Mouse (Mus musculus): Measurements from ENCODE around the gene Taf1c. TPM values are rescaled to one million over a fixed set of nuclear protein-coding genes. Genes with fewer than 3 reads are reported as not detected.

Taf1c gene
- polyA plus RNA-seq, 1 experiment from 2014 or later, result 12.7 TPM

DNA sequence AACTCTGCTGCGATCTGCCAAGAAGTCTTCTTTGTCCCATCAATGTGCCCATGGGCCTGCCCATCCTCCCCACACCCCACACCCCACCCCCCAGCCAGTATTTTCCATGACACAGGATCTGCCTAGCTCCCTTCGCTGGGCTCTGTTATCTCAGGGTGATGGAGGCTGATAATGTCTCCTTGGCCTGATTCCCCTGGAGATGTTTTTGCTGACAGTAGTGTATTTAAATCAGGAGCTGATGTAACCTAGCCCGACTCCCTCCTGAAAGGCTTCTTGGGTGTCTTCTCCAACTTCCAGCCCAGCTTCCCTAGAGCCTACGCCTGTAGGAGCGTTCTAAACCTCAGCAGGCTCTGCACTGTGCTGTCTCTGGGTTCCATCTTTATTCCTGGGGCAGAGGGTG, 13.9 kb upstream of the Taf1c start:
- Histone ChIP-seq H3K4me2 (ENCODE audit: low read depth, low read length) (no peak overlapping the region), H3K36me3 (ENCODE audit: control insufficient read depth, insufficient read depth, low read length) (no peaks in the 10 kb centered on the region), H3K9me3 (ENCODE audit: control insufficient read depth, low read length) (no peaks in the 10 kb centered on the region), H3K4me1 (ENCODE audit: control insufficient read depth, insufficient read depth, low read length) (no peaks in the 10 kb centered on the region), H3K4me3 (ENCODE audit: low read depth, low read length) (no peak overlapping the region), H3K27me3 (ENCODE audit: control insufficient read depth, insufficient read depth, low read length) (no peaks in the 10 kb centered on the region), H3K27ac (ENCODE audit: low read depth, low read length) (no peak overlapping the region), H3K9ac (replicated peaks; ENCODE audit: low read depth, low read length) (no peak overlapping the region)
- WGBS, result 79% methylated on average over 5 of the region's 5 CpGs
- no peak for ATAC-seq (ENCODE audit: low read depth)

DNA sequence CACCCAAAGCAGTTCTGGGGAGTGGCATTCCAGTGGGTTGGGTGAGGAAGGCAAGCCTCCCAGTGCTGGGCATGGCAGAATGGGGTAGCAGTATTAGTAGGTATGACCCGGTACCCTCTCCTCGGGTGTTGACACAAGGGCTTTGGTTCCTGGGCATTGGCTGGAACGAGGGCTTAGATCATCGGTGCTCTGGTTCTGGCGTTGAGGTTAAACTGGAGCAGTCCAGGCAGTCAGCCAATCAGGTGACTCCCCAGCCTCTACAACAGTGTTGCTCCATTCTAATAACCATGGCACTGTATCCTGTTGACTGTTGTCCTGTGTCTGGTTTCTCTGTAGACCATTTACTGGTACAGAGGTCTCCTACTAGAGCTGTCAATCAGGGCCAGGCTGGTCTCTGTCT, 12.6 kb upstream of the Taf1c start:
- no peak overlapping the region for H3K4me3 ChIP-seq (ENCODE audit: low read depth, low read length)
- H3K9me3 ChIP-seq (ENCODE audit: control insufficient read depth, low read length), result no peaks in the 10 kb centered on the region
- H3K36me3 ChIP-seq (ENCODE audit: control insufficient read depth, insufficient read depth, low read length), result no peaks in the 10 kb centered on the region
- no peak overlapping the region for H3K4me2 ChIP-seq (ENCODE audit: low read depth, low read length)
- 98% methylated on average over 5 of the region's 5 CpGs for WGBS
- no peak for ATAC-seq (ENCODE audit: low read depth)
- no peaks in the 10 kb centered on the region for H3K27me3 ChIP-seq (ENCODE audit: control insufficient read depth, insufficient read depth, low read length)
- H3K9ac ChIP-seq (replicated peaks; ENCODE audit: low read depth, low read length), result no peak overlapping the region
- H3K4me1 ChIP-seq (ENCODE audit: control insufficient read depth, insufficient read depth, low read length), result no peaks in the 10 kb centered on the region
- no peak overlapping the region for H3K27ac ChIP-seq (ENCODE audit: low read depth, low read length)

DNA sequence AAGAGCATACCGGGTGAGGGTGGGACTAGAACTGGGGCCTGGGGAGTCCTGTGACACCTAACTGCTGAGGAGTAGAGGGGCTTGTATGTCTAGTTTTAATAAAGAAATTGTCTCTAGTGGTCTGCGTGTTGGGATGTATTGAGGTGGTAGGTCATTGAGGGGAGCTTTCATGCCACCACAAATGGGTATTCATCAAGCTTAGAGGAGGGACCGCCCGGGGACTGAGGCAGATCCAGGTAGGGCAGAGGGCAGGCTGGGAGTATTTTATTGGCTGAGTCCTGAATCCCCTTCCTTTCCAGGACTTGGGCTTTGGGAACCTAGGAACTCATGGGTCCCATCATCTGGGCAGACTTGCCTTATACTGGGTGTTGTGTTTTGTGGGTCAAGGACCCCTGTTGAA, 11.8 kb upstream of the Taf1c start:
- Histone ChIP-seq H3K4me3 (ENCODE audit: low read depth, low read length) (no peak overlapping the region), H3K9ac (replicated peaks; ENCODE audit: low read depth, low read length) (no peak overlapping the region), H3K4me2 (ENCODE audit: low read depth, low read length) (no peak overlapping the region), H3K36me3 (ENCODE audit: control insufficient read depth, insufficient read depth, low read length) (no peaks in the 10 kb centered on the region), H3K27ac (ENCODE audit: low read depth, low read length) (no peak overlapping the region), H3K9me3 (ENCODE audit: control insufficient read depth, low read length) (no peaks in the 10 kb centered on the region), H3K4me1 (ENCODE audit: control insufficient read depth, insufficient read depth, low read length) (no peaks in the 10 kb centered on the region), H3K27me3 (ENCODE audit: control insufficient read depth, insufficient read depth, low read length) (no peaks in the 10 kb centered on the region)
- 84% methylated on average over 4 of the region's 4 CpGs for WGBS
- ATAC-seq (ENCODE audit: low read depth), result no peak

DNA sequence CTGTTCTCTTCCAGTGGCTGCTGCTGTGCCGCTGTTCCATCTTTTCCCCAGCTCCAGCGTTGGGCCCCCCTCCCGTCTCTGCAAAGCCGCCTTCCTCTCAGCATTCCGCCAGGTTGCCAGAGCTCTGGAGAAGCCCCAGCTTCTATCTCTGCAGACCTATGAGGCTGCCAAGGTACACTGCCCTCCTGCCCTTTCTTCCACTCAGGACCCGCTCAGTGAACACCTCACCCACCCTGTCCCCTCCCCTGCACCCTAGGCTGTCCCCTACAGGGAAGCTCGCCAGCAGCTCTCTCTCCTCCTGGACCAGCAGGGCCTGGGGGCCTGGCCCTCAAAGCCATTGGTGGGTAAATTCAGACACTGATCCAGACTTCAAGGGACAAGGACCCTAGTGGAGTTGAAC, 11.3 kb upstream of the Taf1c start:
- no peak for ATAC-seq (ENCODE audit: low read depth)
- Histone ChIP-seq H3K27me3 (ENCODE audit: control insufficient read depth, insufficient read depth, low read length) (no peaks in the 10 kb centered on the region), H3K27ac (ENCODE audit: low read depth, low read length) (no peak overlapping the region), H3K36me3 (ENCODE audit: control insufficient read depth, insufficient read depth, low read length) (no peaks in the 10 kb centered on the region), H3K9ac (replicated peaks; ENCODE audit: low read depth, low read length) (no peak overlapping the region), H3K4me3 (ENCODE audit: low read depth, low read length) (no peak overlapping the region), H3K4me2 (ENCODE audit: low read depth, low read length) (no peak overlapping the region), H3K4me1 (ENCODE audit: control insufficient read depth, insufficient read depth, low read length) (no peaks in the 10 kb centered on the region), H3K9me3 (ENCODE audit: control insufficient read depth, low read length) (no peaks in the 10 kb centered on the region)
- 79% methylated on average over 7 of the region's 7 CpGs for WGBS

DNA sequence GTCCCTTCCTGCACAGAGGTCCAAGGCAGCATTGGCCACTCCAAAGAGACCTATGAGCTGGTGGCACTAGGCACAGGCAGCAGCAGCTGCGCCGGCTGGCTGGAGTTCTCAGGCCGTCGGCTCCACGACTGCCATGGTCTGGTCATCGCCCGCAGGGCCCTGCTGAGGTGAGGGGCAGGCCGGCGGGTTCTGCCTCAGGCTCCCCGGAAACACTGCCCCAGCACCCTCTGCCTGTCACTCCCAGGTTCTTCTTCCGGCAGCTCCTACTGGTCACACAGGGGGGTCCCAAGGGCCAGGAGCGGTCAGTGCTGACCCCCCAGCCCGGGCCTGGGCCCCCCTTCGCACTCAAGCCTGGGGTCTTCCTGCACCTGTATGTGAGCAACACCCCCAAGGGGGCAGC, 10.1 kb upstream of the Taf1c start:
- H3K27me3 ChIP-seq (ENCODE audit: control insufficient read depth, insufficient read depth, low read length), result no peaks in the 10 kb centered on the region
- whole genome bisulfite sequencing, result 82% methylated on average over 14 of the region's 14 CpGs
- no peaks in the 10 kb centered on the region for H3K36me3 ChIP-seq (ENCODE audit: control insufficient read depth, insufficient read depth, low read length)
- ATAC-seq (ENCODE audit: low read depth), result no peak
- no peaks in the 10 kb centered on the region for H3K9me3 ChIP-seq (ENCODE audit: control insufficient read depth, low read length)
- no peak overlapping the region for H3K4me3 ChIP-seq (ENCODE audit: low read depth, low read length)
- no peak overlapping the region for H3K9ac ChIP-seq (replicated peaks; ENCODE audit: low read depth, low read length)
- H3K27ac ChIP-seq (ENCODE audit: low read depth, low read length), result no peak overlapping the region
- no peaks in the 10 kb centered on the region for H3K4me1 ChIP-seq (ENCODE audit: control insufficient read depth, insufficient read depth, low read length)
- no peak overlapping the region for H3K4me2 ChIP-seq (ENCODE audit: low read depth, low read length)

DNA sequence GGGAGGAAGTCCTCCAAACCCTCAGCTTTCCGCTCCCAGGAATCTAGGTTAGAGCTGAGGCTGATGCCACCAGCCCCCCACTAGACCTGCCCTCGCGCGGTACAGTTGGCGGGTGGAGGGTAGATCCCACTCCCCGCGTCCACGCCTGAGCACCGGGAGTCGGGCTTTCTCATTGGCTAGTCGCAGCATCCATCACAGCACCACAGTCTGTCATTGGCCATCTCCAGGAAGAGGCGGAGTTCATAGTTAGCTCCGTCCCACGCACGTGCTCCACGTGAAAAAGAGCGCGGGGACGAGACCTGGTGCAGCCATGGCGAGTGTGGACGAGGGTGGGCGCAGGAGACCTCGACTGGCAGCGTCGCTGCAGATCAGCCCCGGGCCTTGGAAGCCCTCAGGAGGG, 7.4 kb upstream of the Taf1c start, which contains the start of gene Adad2:
Gene Adad2, plus strand, starts transcription at position 277 of the 400 bp plus-strand sequence.
- no peaks in the 10 kb centered on the region for H3K4me1 ChIP-seq (ENCODE audit: control insufficient read depth, insufficient read depth, low read length)
- ATAC-seq (ENCODE audit: low read depth), result no peak
- H3K27ac ChIP-seq (ENCODE audit: low read depth, low read length), result no peak within 1 kb of the TSS
- H3K27me3 ChIP-seq (ENCODE audit: control insufficient read depth, insufficient read depth, low read length), result no peaks in the 10 kb centered on the region
- no peaks in the 10 kb centered on the region for H3K36me3 ChIP-seq (ENCODE audit: control insufficient read depth, insufficient read depth, low read length)
- WGBS, result 81% methylated on average over 26 of the region's 26 CpGs
- H3K4me2 ChIP-seq (ENCODE audit: low read depth, low read length), result no peak within 1 kb of the TSS
- H3K9ac ChIP-seq (replicated peaks; ENCODE audit: low read depth, low read length), result no peak within 1 kb of the TSS
- H3K9me3 ChIP-seq (ENCODE audit: control insufficient read depth, low read length), result no peaks in the 10 kb centered on the region
- no peak within 1 kb of the TSS for H3K4me3 ChIP-seq (ENCODE audit: low read depth, low read length)

DNA sequence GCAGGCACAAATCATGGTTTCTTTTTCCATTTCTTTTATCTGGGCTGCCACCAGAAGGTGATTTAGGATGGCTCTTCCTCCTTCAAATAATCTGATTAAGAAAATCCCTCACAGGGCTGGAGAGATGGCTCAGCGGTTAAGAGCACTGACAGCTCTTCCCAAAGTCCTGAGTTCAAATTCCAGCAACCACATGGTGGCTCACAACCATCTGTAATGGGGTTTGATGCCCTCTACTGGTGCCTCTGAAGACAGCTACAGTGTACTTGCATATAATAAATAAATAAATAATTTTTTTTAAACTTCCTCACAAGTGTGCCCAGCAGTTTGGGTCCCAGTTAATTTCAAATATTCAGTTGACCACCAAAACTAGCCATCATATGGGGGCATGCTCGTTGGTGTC, 1.2 kb upstream of the Taf1c start:
- 92% methylated on average over 2 of the region's 2 CpGs for WGBS
- ATAC-seq (ENCODE audit: low read depth), result no peak
- H3K4me2 ChIP-seq (ENCODE audit: low read depth, low read length), result no peak overlapping the region
- H3K36me3 ChIP-seq (ENCODE audit: control insufficient read depth, insufficient read depth, low read length), result peaks cover 12% of the 10 kb centered on the region; the same call in 1 of the 2 replicates
- H3K4me3 ChIP-seq (ENCODE audit: low read depth, low read length), result no peak overlapping the region
- H3K27ac ChIP-seq (ENCODE audit: low read depth, low read length), result no peak overlapping the region
- H3K4me1 ChIP-seq (ENCODE audit: control insufficient read depth, insufficient read depth, low read length), result peaks cover 7% of the 10 kb centered on the region; the same call in 1 of the 2 replicates
- no peaks in the 10 kb centered on the region for H3K27me3 ChIP-seq (ENCODE audit: control insufficient read depth, insufficient read depth, low read length)
- H3K9me3 ChIP-seq (ENCODE audit: control insufficient read depth, low read length), result no peaks in the 10 kb centered on the region
- no peak overlapping the region for H3K9ac ChIP-seq (replicated peaks; ENCODE audit: low read depth, low read length)

DNA sequence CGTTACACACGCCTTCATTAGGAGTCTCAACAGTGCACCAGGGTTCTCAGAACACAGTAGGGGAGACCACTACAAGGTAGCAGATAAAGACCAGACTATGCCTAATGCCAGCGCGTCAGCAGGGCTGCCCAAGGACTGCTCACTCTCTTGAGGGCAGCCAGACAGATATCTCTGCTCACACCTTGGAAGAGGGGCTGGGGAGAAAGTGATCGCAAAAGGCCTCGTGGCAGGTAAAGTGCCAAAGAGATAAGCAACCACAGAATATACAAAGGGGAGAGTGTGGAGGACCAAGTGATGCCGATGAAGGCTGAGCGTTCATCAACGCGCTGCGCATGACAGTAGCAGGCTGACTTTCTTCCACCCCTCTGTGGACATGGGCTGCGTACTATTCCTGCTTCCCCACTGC, 621 bp downstream of the Taf1c start:
- WGBS, result 42% methylated on average over 12 of the region's 12 CpGs
- Histone ChIP-seq H3K9me3 (ENCODE audit: control insufficient read depth, low read length) (no peaks in the 10 kb centered on the region), H3K9ac (replicated peaks; ENCODE audit: low read depth, low read length) (peak overlapping the region; percentile 79), H3K36me3 (ENCODE audit: control insufficient read depth, insufficient read depth, low read length) (peaks cover 27% of the 10 kb centered on the region), H3K4me3 (ENCODE audit: low read depth, low read length) (peak overlapping the region; percentile 75), H3K27me3 (ENCODE audit: control insufficient read depth, insufficient read depth, low read length) (no peaks in the 10 kb centered on the region), H3K4me1 (ENCODE audit: control insufficient read depth, insufficient read depth, low read length) (peaks cover 7% of the 10 kb centered on the region; the same call in 1 of the 2 replicates), H3K4me2 (ENCODE audit: low read depth, low read length) (peak overlapping the region; percentile 91), H3K27ac (ENCODE audit: low read depth, low read length) (no peak overlapping the region)
- ATAC-seq (ENCODE audit: low read depth), result no peak

DNA sequence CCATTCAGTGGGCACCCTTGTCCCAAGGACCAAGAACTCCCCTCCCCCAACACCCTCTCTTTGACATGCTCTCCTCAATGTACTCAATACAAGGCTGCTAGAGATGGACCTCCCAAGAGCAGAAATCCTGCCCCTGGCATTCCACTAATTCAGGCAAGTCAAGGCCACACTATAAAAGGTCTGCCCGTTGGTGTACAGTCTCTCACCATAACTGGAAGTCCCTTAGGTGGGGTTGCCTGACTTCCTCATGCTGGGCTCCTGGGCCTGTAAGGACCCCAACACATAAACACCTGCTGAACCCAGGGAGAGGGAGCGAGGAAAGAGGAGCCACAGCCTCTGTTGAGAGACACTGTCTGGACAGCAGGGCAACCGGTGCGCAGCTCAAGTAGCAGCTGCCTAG, 1.3 kb downstream of the Taf1c start:
- 90% methylated on average over 4 of the region's 4 CpGs for WGBS
- peaks cover 7% of the 10 kb centered on the region; the same call in 1 of the 2 replicates for H3K4me1 ChIP-seq (ENCODE audit: control insufficient read depth, insufficient read depth, low read length)
- peaks cover 33% of the 10 kb centered on the region for H3K36me3 ChIP-seq (ENCODE audit: control insufficient read depth, insufficient read depth, low read length)
- H3K9me3 ChIP-seq (ENCODE audit: control insufficient read depth, low read length), result no peaks in the 10 kb centered on the region
- H3K27me3 ChIP-seq (ENCODE audit: control insufficient read depth, insufficient read depth, low read length), result no peaks in the 10 kb centered on the region
- H3K27ac ChIP-seq (ENCODE audit: low read depth, low read length), result no peak overlapping the region
- no peak for ATAC-seq (ENCODE audit: low read depth)
- no peak overlapping the region; the same call in 1 of the 2 replicates for H3K4me3 ChIP-seq (ENCODE audit: low read depth, low read length)
- H3K9ac ChIP-seq (replicated peaks; ENCODE audit: low read depth, low read length), result peak overlapping the region; percentile 79
- peak overlapping the region; percentile 91 for H3K4me2 ChIP-seq (ENCODE audit: low read depth, low read length)

All from neural tube, embryonic 14.5 days (tissue).